Mouse (Mus musculus) skeletal muscle tissue, adult 2 months (tissue): Measurements from ENCODE around the gene Rpl6.
"Not testable (repeated sequence)": the region's sequence is repeated elsewhere in the genome, so short reads cannot be mapped to it uniquely, and the experiment has no call there.

Source experiments
- DNase-seq: peaks from one replicate; pipeline ENCODE4 v3.0.0-alpha.2; 2012; ENCODE audit warnings: low read depth, low spot score

Rpl6 gene

DNA sequence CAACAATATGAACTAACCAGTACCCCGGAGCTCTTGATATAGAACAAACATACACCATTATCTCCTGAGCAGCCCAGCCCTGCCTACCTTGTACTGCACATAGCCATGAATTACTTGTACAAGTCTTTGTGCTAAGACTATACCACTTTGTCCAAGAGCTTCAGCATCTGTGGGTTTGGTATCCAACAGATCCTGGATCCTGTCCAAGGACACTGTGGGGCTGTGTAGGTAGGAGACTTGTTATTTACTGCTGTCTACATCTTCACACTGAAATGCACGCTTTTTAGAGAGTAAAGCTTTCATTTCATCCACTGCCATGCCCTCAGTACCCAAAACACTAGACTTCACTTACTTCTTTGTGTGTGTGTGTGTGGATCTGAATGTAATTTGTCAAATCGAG is 20.6 kb downstream of the Rpl6 start:
- no peak for DNase-seq

DNA sequence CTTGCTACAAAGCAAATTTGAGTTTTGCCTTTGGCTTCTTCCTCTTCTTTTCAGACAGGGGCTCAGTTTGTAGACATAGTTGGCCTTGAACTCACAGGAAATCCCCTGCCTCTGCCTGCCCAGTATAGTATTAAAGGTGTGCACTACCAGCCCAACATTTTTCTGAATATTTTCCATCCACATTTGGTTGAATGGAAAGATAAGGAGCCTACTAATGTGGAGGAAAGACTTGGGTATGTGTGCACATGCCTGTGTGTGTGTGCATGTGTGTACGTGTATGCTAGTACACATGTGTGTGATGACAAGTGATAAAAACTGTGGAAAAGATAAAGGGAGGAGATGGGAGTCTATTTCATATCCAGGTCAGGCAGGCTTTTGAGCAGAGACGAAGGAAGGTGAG is 21.6 kb downstream of the Rpl6 start:
- no peak for DNase-seq

DNA sequence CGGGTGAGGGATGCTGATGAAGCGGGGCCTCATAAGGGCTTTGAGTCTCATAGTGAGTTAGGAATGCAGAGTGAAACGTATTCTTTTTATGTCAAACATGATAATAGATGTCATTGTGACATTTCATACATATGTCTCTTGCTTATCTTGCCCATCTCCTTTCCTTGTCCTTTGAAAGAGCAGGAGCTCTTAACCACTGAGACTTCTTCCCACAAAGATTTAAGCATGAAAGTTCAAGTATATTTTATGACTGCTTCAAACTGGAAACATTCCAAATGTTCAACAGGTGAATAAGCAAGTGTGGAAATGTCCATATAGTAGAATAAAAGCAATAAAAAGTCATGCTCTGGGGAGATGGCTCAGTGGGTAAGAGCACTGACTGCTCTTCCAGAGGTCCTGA is 22.1 kb downstream of the Rpl6 start:
- DNase-seq = no peak

DNA sequence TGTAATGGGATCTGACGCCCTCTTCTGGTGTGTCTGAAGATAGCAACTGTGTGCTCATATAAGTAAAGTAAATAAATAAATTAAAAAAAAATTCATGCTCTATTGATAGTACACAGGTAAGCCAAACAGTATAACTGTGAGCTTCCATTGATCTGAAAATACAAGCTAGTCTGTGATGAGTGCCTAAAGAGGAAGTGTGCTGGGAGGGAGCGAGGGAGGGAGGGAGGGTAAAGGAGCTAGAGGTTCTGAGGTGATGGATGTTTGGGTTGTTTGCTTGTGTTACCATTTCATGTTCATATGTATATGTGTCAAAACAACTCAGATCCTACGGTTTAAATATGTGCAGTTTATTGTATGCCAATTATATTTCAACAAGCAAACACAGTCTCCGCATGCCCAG is 22.6 kb downstream of the Rpl6 start:
- DNase-seq = no peak

DNA sequence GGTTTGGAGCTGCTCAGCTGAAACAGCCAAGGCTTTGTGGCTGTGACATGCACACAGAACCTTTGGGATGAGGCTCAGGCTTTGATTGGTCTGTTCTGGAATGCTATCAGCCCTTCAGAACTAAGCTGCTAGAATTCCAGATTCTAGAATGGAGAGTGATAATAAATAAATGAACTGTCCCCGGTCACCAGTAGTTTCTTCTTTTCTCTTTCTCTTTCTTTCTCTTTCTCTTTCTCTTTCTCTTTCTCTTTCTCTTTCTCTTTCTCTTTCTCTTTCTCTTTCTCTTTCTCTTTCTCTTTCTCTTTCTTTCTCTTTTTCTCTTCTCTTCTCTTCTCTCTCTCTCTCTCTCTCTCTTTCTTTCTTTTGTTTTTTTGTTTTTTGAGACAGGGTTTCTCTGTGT is 23.0 kb downstream of the Rpl6 start:
- not testable (repeated sequence) for DNase-seq

DNA sequence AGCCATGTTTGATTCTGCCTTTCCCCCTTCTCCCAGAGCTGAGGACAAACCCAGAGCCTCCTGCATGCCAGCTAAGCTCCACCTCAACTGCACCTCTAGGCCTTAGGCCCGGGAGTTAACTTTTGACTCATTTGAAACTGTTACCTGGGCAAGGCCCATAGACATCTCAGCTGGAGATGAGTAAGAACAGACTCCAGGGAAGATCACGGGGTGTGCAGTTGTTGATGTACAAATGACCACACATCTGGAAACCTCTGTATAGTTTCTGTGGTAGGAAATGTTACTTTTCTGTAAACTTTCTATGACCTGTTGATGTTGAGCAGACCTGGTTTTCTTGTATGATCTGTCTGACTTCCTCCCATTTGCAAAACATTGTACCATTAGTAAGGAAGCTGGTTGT is 24.9 kb downstream of the Rpl6 start:
- no peak for DNase-seq

DNA sequence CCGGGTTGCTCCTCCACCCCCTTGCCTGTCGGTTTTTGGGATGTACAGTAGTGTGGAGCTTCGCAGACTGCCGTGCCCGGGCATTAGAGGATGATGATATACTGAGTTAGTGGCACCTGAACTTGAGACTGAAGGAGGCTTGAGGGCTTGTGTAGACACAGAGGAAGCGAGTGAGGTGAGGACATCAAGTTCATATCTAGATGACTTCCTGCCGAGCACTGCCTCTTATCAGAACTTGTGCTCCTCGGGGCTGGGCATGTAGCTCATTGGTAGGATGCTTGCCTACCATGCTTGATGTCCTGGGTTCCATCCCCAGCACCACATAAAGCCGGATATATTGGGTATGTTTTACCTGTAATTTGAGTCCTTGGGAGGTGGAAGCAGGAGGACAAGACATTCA is 26.5 kb downstream of the Rpl6 start:
- DNase-seq = no peak

DNA sequence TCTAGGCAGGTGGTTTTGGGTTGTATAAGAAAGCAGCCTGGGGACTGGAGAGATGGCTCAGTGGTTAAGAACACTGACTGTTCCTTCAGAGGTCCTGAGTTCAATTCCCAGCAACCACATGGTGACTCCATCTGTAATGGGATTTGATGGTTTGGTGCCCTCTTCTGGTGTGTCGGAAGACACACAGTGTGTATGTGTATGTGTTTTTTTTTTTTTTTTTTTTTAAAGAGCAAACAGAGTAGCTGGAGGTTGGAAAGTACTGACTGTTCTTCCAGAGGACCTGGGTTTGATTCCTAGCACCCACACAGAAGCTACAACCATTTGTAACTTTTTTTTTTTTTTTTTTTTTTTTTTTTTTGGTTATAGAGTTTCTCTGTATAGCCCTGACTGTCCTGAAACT is 28.5 kb downstream of the Rpl6 start:
- no peak for DNase-seq

DNA sequence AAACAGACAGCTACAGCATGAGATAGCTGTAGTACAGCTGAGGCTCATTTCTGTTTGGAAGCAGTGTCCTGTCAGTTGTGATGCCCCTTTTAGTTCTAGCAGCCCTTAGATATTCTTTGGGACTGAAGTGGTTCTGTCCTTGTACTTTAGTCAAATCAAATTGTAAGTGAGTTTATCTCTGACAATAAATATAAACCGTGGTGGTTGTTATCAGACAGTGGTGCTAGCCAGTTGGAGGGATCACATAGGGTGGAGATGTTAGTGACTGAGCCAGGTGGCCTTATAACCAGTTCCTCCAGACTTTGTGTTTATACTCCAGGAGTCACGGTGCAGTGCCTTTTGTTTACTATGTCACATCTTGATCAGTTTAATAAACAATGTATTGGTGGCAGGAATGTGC is 29.4 kb downstream of the Rpl6 start:
- no peak for DNase-seq

DNA sequence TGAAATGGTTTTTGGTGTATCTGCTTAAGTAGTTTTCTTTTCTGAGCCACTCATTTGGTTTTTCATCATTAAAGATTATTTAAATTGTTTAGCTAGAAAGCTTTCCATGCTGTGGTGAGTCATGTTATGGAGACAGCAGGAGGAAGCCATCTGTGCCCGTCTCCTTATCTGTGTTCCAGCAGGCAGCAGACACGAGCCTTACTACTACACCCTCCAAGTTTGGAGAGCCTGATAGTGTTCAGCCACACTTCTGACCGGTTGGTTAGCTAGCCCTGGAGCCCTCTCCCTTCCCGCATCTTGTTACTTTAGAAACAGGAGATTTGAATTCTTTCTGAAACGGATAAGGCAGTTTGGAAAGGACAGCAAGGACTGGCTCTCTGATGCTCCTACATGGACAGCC is 31.9 kb downstream of the Rpl6 start:
- no peak for DNase-seq

DNA sequence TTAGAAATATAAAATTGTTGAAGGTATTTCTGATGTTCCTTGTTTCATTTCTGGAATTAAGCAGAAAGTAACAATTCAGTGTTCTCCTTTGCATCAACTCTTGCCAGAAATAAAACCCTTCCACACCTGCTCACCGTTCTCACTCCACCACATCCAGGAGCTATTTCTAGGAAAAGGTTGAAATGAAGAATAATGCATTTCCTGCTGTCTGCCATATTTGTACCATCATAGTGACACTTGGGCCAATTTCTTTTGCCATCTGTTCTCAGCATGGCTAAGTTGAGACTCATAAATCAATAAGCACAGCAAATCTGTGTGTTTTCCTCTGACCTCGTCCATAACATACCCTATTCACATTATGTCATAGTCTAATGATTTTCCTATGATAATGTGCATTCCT is 33.9 kb downstream of the Rpl6 start:
- DNase-seq = no peak

DNA sequence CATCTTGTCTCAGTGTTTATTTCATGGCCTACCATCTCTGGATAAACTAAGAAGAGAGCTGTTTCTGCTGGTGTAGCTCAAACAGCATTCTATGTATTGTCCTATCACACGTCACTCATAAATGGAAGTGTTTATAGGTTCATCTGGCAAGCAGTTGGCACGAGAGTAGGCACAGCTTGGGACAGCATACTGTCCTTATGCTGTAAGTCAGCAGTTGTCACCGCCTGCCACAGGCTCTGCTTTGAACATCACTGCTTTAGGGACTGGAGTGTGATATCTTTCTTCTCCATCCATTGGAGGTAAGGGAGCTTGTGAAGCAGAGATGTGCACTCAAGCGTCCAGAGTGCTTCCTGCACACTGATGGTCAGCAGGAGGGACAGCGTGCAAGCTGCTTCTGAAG is 35.6 kb downstream of the Rpl6 start:
- no peak for DNase-seq

DNA sequence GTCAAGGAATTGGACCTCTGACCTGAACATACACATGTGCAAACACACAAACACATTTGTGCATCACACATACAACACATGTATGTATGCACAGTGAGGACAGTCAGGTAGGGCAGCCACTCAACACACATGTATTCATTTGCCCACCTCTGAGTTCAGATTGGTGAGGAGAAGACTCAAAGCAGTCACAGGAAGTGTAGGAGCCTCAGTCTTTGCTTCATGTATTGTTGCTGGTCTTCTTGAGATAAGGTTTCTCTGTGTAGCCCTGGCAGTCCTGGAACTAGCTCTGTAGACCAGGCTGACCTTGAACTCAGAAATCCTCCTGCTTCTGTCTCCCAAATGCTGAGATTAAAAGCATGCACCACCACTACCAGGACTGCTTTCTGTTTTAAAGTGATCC is 36.9 kb downstream of the Rpl6 start:
- no peak for DNase-seq

DNA sequence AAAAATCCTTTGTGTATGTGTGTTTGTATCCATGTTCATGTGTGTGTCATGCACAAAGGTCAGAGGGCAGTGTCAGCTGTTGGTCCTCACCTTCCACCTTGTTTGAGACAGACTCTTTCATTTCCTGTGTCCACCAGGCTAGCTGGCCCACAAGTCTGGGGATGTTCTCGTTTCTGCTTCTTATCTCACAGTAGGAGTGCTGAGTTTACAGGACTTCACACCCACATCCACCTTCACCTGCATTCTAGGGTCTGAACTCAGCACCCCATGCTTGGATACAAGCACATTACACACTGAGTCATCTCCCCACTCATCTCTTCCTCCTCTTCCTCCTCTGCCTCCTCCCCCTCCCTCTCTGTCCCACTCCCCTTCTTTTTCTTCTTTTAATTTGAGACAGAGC is 38.0 kb downstream of the Rpl6 start:
- DNase-seq = no peak

DNA sequence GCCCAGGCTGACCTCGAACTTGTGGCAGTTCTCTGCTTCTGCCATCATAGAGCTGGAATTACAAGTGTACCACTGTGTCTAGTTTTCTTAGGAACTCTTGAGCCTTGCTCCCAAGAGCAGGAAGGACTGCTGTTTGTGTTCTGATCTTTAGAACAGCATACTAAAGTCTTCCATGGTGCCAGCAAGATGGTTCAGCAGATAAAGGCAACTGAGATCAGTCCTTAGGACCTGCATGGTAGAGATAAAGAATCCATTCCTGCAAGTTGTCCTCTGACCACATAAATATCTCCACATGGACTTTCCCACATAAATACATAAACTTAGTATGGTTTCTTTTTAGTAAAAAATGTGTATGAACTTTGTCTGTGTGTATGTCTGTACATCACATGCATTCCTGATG is 38.4 kb downstream of the Rpl6 start:
- no peak for DNase-seq

DNA sequence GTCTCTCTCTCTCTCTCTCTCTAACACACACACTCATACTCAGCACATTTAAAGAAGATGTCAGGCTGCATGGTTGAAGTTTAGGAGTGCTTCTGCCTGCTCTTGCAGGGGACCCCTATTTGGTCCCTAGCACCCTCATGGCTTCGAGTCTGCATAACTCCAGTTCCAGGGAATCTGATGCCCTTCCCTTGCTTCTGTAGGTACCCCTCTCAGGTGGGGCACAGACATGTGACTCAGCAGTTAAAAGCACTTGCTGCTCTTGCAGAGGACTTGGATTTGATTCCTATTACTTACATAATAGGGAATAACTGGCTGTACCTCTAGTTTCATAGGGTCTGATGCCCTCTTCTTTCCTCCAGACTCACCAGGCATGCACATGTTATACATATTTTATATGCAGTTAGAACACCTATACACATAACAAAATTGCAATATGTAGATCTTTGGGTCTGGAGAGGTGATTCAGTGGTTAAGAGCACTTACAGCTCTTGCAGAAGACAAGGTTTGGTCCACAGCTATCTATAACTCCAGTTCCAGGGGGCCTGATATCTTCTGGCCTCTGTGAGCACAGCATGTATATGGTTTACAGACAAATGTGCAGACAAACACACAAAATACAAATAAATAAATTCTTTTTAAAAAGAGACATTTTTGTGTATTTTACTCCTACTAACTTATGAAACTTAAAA is 39.5 kb downstream of the Rpl6 start:
- no peak for DNase-seq

DNA sequence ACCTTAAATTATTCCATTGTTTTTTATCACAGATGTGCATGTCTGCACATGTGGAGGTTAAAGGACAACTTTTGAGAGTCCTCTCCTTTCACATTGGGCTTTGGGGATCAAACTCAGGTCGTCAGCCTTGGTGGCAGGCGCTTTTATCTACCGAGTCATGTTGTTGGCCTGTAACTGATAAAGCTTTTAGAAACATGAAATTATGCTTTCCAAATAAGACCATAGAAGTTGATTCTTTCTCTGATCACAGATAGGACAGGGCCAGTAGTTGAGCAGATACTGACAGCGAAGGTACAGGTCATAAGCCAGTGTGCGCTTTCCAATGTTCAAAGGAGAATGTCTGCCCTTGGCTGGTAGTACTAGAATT is 40.1 kb downstream of the Rpl6 start:
- DNase-seq = no peak

DNA sequence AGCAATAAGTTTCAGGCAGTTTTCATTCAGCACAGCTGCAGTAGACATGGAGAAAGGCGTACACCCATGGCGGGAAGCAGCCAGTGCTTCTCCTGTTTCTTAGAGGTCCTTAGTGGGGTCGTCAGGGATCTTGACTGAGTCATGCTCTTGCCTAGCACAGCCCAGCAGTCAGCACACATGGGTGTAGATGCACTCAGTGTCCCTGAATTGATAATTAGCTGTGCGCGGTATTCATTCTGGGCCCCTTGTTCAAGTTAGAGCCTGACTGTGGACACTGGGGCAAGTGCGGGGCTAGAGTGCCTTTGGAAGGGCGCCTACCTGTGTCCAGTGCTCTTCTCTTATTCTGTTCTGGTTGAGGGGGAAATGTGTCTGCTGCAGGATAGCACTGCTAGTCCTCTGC is 40.9 kb downstream of the Rpl6 start:
- no peak for DNase-seq

DNA sequence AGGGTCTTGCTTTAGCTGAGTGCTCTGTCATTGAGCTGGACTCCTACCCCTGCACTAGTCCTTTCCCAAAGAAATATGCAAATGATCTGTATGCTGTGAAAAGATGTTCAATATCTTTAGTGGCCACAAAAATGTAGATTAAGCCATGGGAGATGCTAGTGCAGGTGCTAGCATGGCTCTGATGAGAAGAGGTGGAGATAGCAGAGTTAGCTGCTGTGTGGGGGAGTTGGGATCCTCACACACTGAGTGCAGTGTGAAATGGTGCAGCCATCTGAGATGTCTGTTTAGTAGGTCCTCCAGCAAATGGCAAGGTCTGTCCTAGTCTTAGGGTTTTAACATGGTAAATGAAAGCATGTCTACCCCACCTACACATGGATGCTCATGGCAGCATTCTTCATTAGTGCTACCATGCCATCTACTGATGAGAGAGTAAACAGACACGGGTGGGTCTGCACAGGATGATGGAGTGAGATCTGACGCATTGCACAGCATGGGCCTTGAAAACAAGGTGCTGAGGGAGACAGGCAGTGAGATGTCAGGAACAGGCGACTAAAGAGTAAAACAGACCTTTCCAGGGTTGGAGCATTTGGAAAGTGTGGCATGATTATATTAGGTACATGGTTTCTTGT is 44.6 kb downstream of the Rpl6 start:
- DNase-seq = no peak

DNA sequence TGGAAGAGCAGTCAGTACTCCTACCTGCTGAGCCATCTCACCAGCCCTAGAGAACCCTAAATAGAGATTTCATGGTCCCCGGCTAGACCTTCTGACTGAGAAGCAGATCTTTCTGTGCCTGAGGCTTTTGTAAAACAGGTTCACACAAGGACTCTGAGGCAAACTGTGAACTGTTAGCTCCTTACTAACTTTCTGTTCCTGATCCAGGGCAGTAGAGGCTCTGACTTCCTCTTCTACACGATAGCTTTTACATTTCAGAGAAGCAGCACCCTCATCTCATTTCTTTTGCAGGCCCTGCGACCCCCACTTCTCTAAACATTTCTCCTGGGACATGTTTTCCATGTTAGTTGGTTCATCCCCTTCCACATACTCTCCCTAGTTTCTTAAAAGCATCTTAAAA is 45.4 kb downstream of the Rpl6 start:
- no peak for DNase-seq

DNA sequence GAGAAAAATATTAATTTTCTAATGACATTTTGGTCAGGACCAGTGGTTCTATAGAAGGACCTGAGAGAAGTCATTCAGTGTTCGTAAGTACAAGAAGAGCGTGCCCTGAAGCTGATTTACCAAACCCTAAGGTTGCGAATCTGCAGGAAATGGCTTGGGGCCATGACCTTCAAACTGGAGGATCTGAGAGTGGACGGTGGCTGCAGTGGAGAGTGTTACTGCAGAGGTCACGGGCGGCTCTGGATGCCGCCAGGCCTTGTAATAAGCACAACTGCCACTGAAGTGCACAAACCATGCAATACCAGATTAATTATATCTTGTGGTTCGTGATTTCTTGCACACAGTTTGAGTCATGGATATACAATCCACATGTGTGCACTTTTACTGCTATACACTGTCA is 47.5 kb downstream of the Rpl6 start:
- no peak for DNase-seq

DNA sequence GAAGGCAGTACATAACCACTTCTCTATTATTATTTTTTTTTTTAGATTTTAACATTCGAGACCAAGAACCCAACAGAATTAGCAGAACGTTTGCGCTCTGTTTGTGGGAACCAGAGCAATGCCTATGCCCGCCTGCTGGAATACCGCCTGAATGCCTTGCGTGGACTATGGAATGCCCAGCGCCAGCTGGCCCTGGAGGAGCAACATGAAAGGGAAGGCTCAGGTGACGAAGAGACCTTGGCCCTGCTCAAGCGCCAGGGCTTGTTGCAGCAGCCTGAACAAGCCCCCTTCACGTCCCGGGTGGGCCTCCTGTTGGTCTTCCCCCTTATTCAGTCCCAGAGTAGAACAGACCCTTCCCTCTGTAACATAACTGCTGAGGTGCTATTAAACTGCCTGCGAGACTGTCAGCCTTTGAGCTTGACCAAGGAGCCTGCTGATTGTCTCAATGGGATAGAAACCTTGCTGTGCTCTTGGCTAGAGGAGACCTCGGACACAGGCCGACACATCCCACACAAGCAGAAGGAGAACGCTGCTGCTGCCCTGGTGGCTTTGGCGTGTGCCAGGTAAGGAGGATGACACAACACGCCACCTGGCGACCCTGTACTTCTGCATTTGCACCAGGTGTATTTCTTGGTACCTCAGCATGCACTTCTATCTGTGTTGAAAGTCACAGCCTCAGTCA is 49.7 kb downstream of the Rpl6 start:
- no peak for DNase-seq

DNA sequence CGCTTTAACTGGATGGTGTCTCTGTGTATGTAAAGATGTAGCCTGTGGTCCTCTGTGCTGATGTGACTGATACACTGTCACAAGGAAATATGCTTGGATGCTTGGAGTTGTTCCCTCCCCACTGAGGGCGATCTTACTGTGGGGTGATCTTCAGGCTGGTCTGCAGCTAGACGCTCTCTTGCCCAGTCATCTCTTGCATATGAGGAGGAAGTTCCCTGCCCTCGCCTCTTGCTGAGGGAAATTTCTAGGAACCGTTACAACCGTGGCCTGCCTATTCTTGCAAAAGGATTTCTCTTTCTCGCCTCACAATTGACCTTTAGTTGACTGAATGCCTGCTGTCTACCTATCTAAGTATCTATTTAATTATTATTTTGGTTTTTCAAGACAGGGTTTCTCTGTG is 50.7 kb downstream of the Rpl6 start:
- DNase-seq = no peak
